Mouse (Mus musculus) urinary bladder, postnatal 25 days (tissue): ENCODE measurements around the gene Synm.

Source experiments
- DNase-seq: peaks from one replicate; pipeline ENCODE4 v3.0.0; 2022; ENCODE audit warnings: low spot score

Synm gene

GRCm38 (mm10) chr7:67699301-67699700 lies 60.2 kb downstream of the Synm start:
- no peak for DNase-seq

GRCm38 (mm10) chr7:67697892-67698630 lies 61.5 kb downstream of the Synm start:
- DNase-seq, result no peak

GRCm38 (mm10) chr7:67695906-67696305 lies 63.6 kb downstream of the Synm start:
- no peak for DNase-seq

- DNase-seq, result no peak
These were observed 66.6 kb downstream of the Synm start for GRCm38 (mm10) chr7:67692791-67693538.

- DNase-seq, result no peak
These were observed 67.4 kb downstream of the Synm start for GRCm38 (mm10) chr7:67692141-67692540.

- DNase-seq, result no peak
These were observed 68.5 kb downstream of the Synm start for GRCm38 (mm10) chr7:67691036-67691435.

GRCm38 (mm10) chr7:67689793-67690192 lies 69.7 kb downstream of the Synm start:
- no peak for DNase-seq

GRCm38 (mm10) chr7:67688281-67688680 lies 71.3 kb downstream of the Synm start:
- no peak for DNase-seq

- DNase-seq, result no peak
These were observed 73.0 kb downstream of the Synm start for GRCm38 (mm10) chr7:67686545-67686944.

GRCm38 (mm10) chr7:67683006-67683405 lies 76.5 kb downstream of the Synm start:
- no peak for DNase-seq

- no peak for DNase-seq
These were observed 78.5 kb downstream of the Synm start for GRCm38 (mm10) chr7:67681078-67681477.
